Mouse (Mus musculus): ENCODE data around the gene Elf5. TPM values are rescaled to one million over a fixed set of nuclear protein-coding genes. Genes with fewer than 3 reads are reported as not detected.

Elf5 gene
- polyA plus RNA-seq, 1 experiment from 2014 or later: not detected

- peak overlapping the region; percentile 75 for H3K4me3 ChIP-seq (ENCODE audit: low read depth, low read length)
- H3K27me3 ChIP-seq (replicated peaks; ENCODE audit: control insufficient read depth, insufficient read depth, low read length): no peaks in the 10 kb centered on the region
- peak overlapping the region; percentile 88 for H3K9ac ChIP-seq (ENCODE audit: low read length)
- 44% methylated on average over 5 of the region's 5 CpGs for WGBS
- H3K27ac ChIP-seq (ENCODE audit: low read depth, low read length): no peak overlapping the region
- no peak for DNase-seq (ENCODE audit: low spot score)
- no peak for ATAC-seq
- H3K36me3 ChIP-seq (ENCODE audit: control insufficient read depth, insufficient read depth, low read length): no peaks in the 10 kb centered on the region
- H3K4me2 ChIP-seq (ENCODE audit: low read length): peak overlapping the region; percentile 74
- no peaks in the 10 kb centered on the region for H3K9me3 ChIP-seq (replicated peaks; ENCODE audit: control insufficient read depth, low read length)
- peaks cover 12% of the 10 kb centered on the region for H3K4me1 ChIP-seq (ENCODE audit: control insufficient read depth, insufficient read depth, low read length)
Measured at GRCm38 (mm10) chr2:103483986-103484520, 72.6 kb downstream of the Elf5 start.

GRCm38 (mm10) chr2:103484617-103485401, 73.3 kb downstream of the Elf5 start, which contains the start of gene Cat:
Gene Cat, minus strand, starts transcription at chr2:103485160.
- WGBS: under 1% methylated on average over 41 of the region's 41 CpGs
- DNase-seq (ENCODE audit: low spot score) (peak; percentile 97), ATAC-seq (peak; percentile 99)
- Histone ChIP-seq H3K27ac (ENCODE audit: low read depth, low read length) (peak within 1 kb of the TSS; percentile 92), H3K36me3 (ENCODE audit: control insufficient read depth, insufficient read depth, low read length) (no peaks in the 10 kb centered on the region), H3K4me2 (ENCODE audit: low read length) (peak within 1 kb of the TSS; percentile 74), H3K9me3 (replicated peaks; ENCODE audit: control insufficient read depth, low read length) (no peaks in the 10 kb centered on the region), H3K4me1 (ENCODE audit: control insufficient read depth, insufficient read depth, low read length) (peaks cover 12% of the 10 kb centered on the region), H3K4me3 (ENCODE audit: low read depth, low read length) (peak within 1 kb of the TSS; percentile 75), H3K27me3 (replicated peaks; ENCODE audit: control insufficient read depth, insufficient read depth, low read length) (no peaks in the 10 kb centered on the region), H3K9ac (ENCODE audit: low read length) (peak within 1 kb of the TSS; percentile 88)

GRCm38 (mm10) chr2:103492526-103492925, 81.0 kb downstream of the Elf5 start:
- no peak overlapping the region for H3K4me2 ChIP-seq (ENCODE audit: low read length)
- no peaks in the 10 kb centered on the region for H3K36me3 ChIP-seq (ENCODE audit: control insufficient read depth, insufficient read depth, low read length)
- H3K9me3 ChIP-seq (replicated peaks; ENCODE audit: control insufficient read depth, low read length): no peaks in the 10 kb centered on the region
- no peaks in the 10 kb centered on the region for H3K27me3 ChIP-seq (replicated peaks; ENCODE audit: control insufficient read depth, insufficient read depth, low read length)
- H3K27ac ChIP-seq (ENCODE audit: low read depth, low read length): no peak overlapping the region
- DNase-seq (ENCODE audit: low spot score) (no peak), ATAC-seq (no peak)
- H3K4me3 ChIP-seq (ENCODE audit: low read depth, low read length): no peak overlapping the region
- no peak overlapping the region for H3K9ac ChIP-seq (ENCODE audit: low read length)
- no peaks in the 10 kb centered on the region for H3K4me1 ChIP-seq (ENCODE audit: control insufficient read depth, insufficient read depth, low read length)
- 88% methylated on average over 4 of the region's 4 CpGs for WGBS

- WGBS: 62% methylated on average over 4 of the region's 4 CpGs
Measured at GRCm38 (mm10) chr2:103493827-103494226, 82.3 kb downstream of the Elf5 start.

GRCm38 (mm10) chr2:103495633-103496418, 84.3 kb downstream of the Elf5 start:
- Histone ChIP-seq H3K27ac (ENCODE audit: low read depth, low read length) (no peak overlapping the region), H3K27me3 (replicated peaks; ENCODE audit: control insufficient read depth, insufficient read depth, low read length) (no peaks in the 10 kb centered on the region), H3K9ac (ENCODE audit: low read length) (no peak overlapping the region), H3K9me3 (replicated peaks; ENCODE audit: control insufficient read depth, low read length) (no peaks in the 10 kb centered on the region), H3K36me3 (ENCODE audit: control insufficient read depth, insufficient read depth, low read length) (no peaks in the 10 kb centered on the region), H3K4me3 (ENCODE audit: low read depth, low read length) (no peak overlapping the region), H3K4me1 (ENCODE audit: control insufficient read depth, insufficient read depth, low read length) (no peaks in the 10 kb centered on the region), H3K4me2 (ENCODE audit: low read length) (no peak overlapping the region)
- 93% methylated on average over 6 of the region's 6 CpGs for WGBS
- DNase-seq (ENCODE audit: low spot score): no peak
- no peak for ATAC-seq

More at GRCm38 (mm10) chr2:103493827-103494226, 82.3 kb downstream of the Elf5 start:
- DNase-seq (ENCODE audit: low spot score) (no peak), ATAC-seq (no peak)
- no peaks in the 10 kb centered on the region for H3K36me3 ChIP-seq (ENCODE audit: control insufficient read depth, insufficient read depth, low read length)
- H3K9ac ChIP-seq (ENCODE audit: low read length): no peak overlapping the region
- H3K27me3 ChIP-seq (replicated peaks; ENCODE audit: control insufficient read depth, insufficient read depth, low read length): no peaks in the 10 kb centered on the region
- H3K4me2 ChIP-seq (ENCODE audit: low read length): no peak overlapping the region
- H3K9me3 ChIP-seq (replicated peaks; ENCODE audit: control insufficient read depth, low read length): no peaks in the 10 kb centered on the region
- H3K4me1 ChIP-seq (ENCODE audit: control insufficient read depth, insufficient read depth, low read length): no peaks in the 10 kb centered on the region
- H3K27ac ChIP-seq (ENCODE audit: low read depth, low read length): no peak overlapping the region
- no peak overlapping the region for H3K4me3 ChIP-seq (ENCODE audit: low read depth, low read length)

Other genes with a start within 250 kb of the Elf5 start
- 0.09 TPM in 1 of 2 replicates, not detected in the other for gene Ehf, start 108.4 kb upstream of the Elf5 start, polyA plus RNA-seq (2014; fragmentation: Nextera tagmentation; extraction: Ambion mirVana)
- gene Cat, start 73.5 kb downstream of the Elf5 start, polyA plus RNA-seq (2014; fragmentation: Nextera tagmentation; extraction: Ambion mirVana): 81.9 and 97.3 TPM in 2 replicates
- 3.8 and 5.9 TPM in 2 replicates for gene Abtb2, start 154.6 kb downstream of the Elf5 start, polyA plus RNA-seq (2014; fragmentation: Nextera tagmentation; extraction: Ambion mirVana)